Mouse (Mus musculus): ENCODE results near the gene Cyp26c1. TPM values are rescaled to one million over a fixed set of nuclear protein-coding genes. Genes with fewer than 3 reads are reported as not detected.

Gene Cyp26c1
- total RNA-seq (2022): not detected

DNA sequence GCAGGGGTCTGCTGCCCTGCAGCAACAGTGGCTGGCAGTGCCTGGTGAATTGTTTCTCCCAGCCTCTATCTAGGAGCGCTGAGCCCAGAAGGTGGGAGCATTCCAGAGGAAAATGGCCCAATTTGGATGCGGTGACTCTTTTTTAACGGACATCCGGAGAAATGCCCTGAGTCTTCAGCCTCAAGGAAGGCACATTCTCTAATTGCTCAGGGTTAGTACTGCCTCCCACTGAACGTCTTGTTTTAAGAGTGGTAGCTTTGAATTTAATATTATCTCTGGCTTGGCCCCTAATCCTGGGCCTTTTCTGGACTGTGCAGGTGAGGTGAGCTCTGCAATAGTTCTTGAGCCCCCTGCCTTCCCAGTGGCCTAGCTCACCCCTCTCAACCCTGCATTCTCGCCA lies at the start of gene Cyp26c1:
Gene Cyp26c1, plus strand, starts transcription at position 301 of the 400 bp plus-strand sequence.
- no peak for DNase-seq (ENCODE audit: low spot score)

DNA sequence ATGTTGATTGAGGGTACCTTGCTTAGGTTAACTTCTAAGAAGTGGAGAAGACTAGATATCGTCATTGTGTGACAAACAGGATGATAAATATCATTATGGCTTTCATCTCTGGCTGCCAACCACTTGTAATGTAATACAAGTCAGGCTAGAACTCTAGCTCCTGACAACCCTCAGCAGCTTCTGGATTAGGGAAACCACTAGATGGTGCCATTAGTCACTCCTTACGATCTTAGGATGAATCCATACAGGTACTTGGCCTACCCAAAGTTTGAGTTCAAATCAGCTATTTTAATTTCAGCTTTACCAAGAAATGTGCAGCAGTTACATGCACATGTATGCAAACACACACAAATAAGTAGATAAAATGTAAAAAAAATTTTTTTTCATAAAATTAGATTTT lies 37.4 kb upstream of the Cyp26c1 start:
- DNase-seq (ENCODE audit: low spot score): no peak

DNA sequence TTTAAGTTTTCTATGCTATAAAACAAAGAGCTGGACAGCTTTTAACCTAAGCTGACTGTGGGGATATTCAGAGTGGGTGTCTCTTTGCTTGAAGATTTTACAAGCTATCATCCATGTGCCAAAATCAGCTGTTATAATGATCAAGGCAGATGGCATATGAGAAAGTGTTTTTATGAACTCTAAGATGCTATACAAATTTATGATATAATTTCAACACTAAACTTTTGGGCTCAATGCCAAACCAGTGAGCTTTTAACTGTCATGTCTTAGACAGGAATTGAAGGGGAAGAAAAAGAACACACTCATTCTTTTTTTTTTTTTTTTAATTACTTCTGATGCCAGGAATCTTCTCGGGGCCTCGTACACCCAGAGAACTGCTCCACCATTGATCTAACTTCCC lies 34.9 kb upstream of the Cyp26c1 start:
- no peak for DNase-seq (ENCODE audit: low spot score)

DNA sequence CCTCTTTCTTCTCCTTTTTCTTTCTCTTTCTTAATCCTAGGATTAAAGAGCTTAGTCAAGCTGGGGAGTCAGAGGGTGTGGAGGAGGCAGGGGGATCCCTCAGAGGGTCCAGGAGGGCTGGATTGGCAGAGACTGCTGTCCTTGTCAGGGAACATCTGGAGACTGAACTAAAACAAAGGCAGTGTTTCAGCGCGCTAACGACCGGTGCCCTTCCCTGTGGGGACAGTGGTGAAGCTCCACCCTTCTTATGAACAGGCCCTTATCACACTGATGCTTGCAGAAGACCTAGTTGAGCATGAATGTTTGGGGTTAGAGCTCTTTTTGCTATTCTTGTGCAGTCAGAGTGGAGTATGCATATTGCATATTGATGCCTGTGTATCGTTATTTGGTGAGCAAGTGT lies 31.4 kb upstream of the Cyp26c1 start:
- DNase-seq (ENCODE audit: low spot score): no peak

GRCm38 (mm10) chr19:37656441-37656840 lies 28.9 kb upstream of the Cyp26c1 start:
- no peak for DNase-seq (ENCODE audit: low spot score)

GRCm38 (mm10) chr19:37665256-37665655 lies 20.1 kb upstream of the Cyp26c1 start:
- DNase-seq (ENCODE audit: low spot score): no peak

GRCm38 (mm10) chr19:37667855-37668594 lies 17.4 kb upstream of the Cyp26c1 start:
- no peak for DNase-seq (ENCODE audit: low spot score)

- DNase-seq (ENCODE audit: low spot score): no peak
These were observed 16.7 kb upstream of the Cyp26c1 start for GRCm38 (mm10) chr19:37668657-37669056.

GRCm38 (mm10) chr19:37669486-37669885 lies 15.9 kb upstream of the Cyp26c1 start:
- DNase-seq (ENCODE audit: low spot score): no peak

- no peak for DNase-seq (ENCODE audit: low spot score)
These were observed 12.0 kb upstream of the Cyp26c1 start for GRCm38 (mm10) chr19:37673393-37673792.

- DNase-seq (ENCODE audit: low spot score): no peak
These were observed 966 bp downstream of the Cyp26c1 start for GRCm38 (mm10) chr19:37686347-37686746.

- DNase-seq (ENCODE audit: low spot score): no peak
These were observed 1.8 kb downstream of the Cyp26c1 start for GRCm38 (mm10) chr19:37686941-37687850.

- no peak for DNase-seq (ENCODE audit: low spot score)
These were observed 4.1 kb downstream of the Cyp26c1 start for GRCm38 (mm10) chr19:37689478-37689877.

DNA sequence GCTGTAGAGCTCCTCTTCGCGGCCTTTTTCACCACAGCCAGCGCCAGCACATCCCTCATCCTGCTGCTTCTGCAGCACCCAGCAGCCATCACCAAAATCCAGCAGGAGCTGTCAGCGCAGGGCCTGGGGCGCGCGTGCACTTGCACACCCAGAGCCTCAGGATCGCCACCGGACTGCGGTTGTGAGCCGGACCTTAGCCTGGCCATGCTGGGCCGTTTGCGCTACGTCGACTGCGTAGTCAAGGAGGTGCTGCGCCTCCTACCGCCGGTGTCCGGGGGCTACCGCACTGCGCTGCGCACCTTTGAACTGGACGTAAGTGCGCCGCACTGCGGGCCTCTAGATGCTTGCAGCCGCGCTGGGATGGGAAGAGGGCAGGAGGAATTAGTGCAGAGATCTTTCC lies 5.3 kb downstream of the Cyp26c1 start:
- DNase-seq (ENCODE audit: low spot score): no peak

DNA sequence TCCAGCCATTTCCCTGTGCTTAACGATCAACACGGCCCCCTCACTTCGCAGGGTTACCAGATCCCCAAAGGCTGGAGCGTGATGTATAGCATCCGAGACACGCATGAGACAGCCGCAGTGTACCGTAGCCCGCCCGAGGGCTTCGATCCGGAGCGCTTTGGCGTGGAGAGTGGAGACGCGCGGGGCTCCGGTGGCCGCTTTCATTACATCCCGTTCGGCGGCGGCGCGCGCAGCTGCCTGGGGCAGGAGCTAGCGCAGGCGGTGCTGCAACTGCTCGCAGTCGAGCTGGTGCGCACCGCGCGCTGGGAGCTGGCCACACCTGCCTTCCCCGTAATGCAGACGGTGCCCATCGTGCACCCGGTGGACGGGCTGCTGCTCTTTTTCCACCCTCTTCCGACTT lies 7.5 kb downstream of the Cyp26c1 start:
- DNase-seq (ENCODE audit: low spot score): no peak

DNA sequence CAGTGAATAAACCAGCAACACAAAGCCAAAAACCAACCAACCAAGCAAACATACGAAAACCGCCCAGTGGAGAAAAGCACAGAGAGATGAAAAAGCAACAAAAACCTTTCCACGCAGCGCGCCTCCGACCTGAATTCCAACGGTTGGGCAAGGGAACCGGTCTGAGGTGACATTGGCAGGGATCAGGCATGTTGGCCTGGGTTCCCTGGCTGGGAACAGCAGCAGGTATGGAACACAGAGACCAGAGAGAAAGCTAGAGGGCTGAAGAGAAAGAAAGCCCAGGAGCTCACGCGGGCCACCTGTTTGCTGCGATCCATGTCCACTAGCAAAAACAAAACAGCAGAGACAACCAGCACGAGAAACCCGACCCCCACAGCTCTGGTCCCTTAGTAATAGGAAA lies 9.8 kb downstream of the Cyp26c1 start:
- no peak for DNase-seq (ENCODE audit: low spot score)

DNA sequence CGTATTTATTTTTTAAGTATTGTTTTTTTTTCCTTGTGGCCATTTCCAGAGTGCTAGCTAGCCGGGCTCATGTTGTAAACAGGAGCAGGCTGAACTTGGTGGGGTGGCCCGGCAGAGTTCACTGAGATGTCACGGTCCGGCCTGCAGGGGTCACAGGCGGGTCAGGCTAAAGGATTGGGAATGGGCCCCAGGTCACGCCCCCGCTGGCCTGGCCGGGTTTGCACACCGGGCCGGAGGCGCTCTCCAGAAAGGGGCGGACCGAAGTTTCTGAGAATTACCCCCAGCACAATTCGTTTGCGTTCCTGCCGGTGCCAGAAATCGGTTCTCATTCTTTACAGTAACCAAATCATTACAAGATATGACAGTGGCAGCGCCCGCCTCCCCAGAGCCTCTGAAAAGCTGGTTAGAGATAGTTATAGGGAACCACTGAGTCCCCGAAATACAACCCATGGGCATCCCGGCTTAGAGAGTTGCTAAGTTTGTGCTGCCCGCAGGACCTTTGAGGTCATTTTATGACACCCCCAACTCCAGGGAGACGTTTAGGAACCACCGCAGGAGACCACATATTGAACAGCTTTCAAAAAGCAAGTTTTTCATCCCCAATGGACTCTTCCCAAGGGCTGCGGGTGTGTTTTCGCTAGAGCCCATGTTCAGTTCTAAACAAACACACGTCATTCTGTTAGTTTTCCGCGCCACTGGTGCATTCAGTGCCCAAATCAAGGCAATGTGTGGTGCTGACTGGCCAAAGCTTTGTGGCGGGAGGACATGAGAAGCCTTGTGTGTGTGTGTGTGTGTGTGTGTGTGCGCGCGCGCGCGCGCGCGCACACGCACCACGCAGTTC lies 10.6 kb downstream of the Cyp26c1 start:
- DNase-seq (ENCODE audit: low spot score): no peak

DNA sequence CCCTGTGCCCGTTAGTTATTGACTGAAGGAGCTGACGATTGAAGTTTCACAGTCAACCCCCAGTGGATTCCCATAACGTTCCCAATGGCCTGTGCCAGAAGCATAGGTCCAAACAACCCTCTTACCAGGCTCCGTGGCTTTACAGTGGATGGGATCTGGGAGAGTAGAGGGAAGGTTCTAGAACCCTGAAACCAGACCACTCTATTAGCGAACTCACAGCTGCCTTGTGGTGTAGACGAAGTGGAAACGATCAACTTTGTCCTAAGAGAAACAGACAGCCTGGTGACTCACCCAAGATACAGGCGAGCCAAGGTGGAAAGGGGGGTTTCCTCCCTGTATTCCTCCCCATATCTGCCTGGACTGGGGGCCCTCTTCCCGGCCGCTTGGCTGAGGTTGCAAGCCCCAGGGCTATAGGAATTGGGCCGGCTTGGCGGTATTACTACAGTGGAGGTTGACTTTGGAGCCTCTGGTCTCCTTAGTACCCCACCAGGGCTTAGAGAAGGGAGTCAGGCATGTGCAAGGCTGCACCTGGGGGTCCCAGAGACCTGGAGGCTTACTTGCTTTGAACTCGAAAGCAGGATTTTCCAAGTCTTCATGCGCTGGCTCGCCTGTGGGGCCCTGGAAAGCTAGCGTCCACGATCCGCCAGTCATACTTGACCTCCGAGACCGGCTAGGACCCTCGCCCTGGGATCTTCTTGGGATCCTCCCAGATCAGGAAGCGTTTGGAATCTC lies 11.4 kb downstream of the Cyp26c1 start:
- DNase-seq (ENCODE audit: low spot score): no peak

- no peak for DNase-seq (ENCODE audit: low spot score)
These were observed 11.9 kb downstream of the Cyp26c1 start for GRCm38 (mm10) chr19:37697335-37697636.

- no peak for DNase-seq (ENCODE audit: low spot score)
These were observed 12.4 kb downstream of the Cyp26c1 start, which contains the start of gene Cyp26a1 for GRCm38 (mm10) chr19:37697651-37698272. Gene Cyp26a1, plus strand, starts transcription at chr19:37697798.

Data from heart, adult 8-10 months (tissue).